Mouse (Mus musculus): Measurements from ENCODE around the gene Aicda.

GRCm38 (mm10) chr6:122598014-122598413, 44.4 kb downstream of the Aicda start:
- TF ChIP-seq ZNF384 (IDR thresholded peaks at IDR 0.05; ENCODE audit: low read depth, low read length) (no peak), CHD2 (IDR thresholded peaks at IDR 0.05; ENCODE audit: low read depth, low read length) (no peak), HCFC1 (IDR thresholded peaks at IDR 0.05; ENCODE audit: borderline replicate concordance, insufficient read depth, low read length) (no peak), ZC3H11A (IDR thresholded peaks at IDR 0.05; ENCODE audit: borderline replicate concordance, low read depth, low read length) (no peak), MAFK (IDR thresholded peaks at IDR 0.05; ENCODE audit: insufficient read depth, low read depth, low read length) (no peak)

Data from ES-E14 (cell line).